Mouse (Mus musculus): Measurements from ENCODE around the gene Efna2.
A peak's percentile ranks its signal among the peaks of the same experiment; 100 is the strongest.

Gene Efna2

DNA sequence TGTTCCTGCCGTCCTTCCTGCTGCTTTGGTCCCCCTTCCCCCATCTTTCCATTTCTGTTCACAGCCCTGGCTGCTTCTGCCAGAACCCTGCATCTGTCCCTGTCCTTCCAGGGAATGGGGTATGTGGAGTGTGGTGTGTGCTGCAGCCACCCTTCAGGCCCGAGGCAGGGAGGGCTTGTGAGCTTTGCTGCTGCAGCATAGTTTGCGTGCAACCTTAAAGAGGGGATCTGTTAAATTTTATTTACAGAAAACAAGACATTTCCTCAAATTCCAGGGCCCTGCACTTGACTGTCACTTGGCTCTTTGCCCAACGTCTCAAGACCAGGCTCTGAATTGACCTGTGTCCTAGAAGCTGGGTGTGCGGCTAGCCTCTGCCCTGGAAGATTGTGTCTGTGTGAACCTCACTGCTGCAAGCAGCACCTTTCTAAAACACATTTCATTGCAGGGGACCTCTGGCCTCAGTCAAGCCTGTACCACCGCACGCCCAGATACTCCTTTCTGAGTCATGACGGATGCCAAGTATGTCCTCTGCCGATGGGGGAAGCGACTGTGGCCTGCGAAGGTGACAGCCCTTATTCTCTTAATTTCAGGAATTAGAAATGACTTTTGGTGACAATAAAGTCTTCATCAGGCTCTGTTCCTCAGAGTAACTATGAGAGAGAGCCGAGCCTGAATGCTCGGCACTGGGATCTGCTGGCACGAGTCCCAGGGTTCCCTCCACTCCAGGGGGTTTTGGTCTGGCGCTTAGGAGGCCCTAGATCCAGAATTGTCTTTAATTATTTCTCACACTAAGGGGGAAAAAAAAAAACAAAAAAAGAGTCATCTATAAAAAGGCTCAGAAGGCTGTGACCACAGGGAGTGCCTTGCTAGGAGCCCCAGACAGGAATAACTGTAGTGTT, 48.8 kb downstream of the Efna2 start:
- peak; percentile 12 for DNase-seq (ENCODE audit: low read depth, low spot score)

DNA sequence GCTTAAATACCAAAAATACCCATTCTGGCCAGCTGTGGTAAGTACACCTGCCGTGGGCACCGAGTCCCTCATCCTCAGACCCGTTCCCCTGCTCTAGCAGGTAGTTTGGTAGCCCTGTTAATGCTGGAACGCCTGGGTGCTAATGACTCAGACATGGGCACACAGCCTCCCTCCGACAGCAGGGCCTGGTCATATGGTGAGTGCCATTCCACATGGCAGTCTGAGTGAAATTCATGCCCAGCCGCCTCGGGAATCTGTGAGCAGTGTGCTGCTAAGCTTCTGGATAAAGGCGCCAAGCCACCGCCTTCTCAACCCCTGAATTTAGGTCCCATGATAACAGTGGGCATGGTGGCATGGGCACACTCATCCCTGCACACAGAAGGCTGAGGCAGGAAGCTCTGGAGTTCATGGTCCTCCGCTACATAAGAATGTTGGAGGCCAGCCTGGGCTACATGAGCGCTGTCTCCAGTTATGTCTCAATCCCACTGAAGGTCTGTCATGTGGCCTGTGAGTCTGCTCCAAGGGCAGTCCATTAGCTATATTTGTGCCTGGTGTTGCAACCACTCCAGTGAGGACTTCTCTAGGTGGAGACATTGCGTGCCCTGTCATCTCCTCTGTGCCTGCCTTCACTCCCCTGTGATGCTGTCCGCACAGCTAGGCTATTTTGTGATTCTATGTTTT, 57.0 kb downstream of the Efna2 start:
- no peak for DNase-seq (ENCODE audit: low read depth, low spot score)

DNA sequence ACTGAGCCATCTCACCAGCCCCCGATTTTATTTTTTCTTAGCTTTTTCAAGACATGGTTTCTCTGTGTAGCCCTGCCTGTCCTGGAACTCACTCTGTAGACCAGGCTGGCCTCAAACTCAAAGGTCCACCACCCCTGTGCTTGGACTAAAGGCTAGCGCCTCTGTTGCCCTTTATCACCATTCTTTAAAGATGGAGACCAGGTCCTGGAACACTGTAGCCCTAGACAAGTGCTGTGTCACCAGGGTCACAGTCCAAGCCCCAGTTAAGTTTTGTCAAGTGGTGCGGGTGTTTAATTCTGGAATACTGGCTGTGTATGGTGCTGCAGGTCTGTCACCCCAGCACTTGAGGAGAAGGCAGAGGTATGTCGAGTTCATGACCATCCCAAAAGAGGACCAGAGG, 57.7 kb downstream of the Efna2 start:
- DNase-seq (ENCODE audit: low read depth, low spot score), result no peak

DNA sequence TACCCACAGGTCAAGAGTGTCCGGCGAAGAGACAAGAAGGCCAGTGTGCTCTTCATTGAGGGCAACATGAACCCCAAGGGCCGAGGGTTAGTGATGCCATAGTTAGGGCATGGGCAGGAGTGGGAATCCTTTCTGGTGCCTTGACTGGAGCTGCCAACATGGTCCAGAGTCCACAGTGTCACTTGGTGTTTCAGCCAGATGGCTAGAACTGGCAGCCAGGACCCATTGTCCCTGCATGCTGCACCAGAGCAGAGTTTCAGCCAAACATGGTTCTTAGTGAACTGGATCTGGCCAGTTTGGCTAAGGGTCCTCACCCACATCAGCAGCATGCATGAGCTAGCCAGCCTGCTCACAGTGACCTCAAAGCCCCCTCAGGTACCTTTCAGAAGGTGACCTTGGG, 59.0 kb downstream of the Efna2 start:
- DNase-seq (ENCODE audit: low read depth, low spot score), result no peak
